Mouse (Mus musculus) layer of hippocampus, adult 6 months (tissue): ENCODE measurements around the gene Ap3b1. TPM values are rescaled to one million over a fixed set of nuclear protein-coding genes. Genes with fewer than 3 reads are reported as not detected.

Experiments used
- long read RNA-seq, 2 experiments: library from polyadenylated mRNA; unstranded; transcript quantifications; one replicate each; pipeline ENCODE4 v2.0.0; 2019 to 2020
- microRNA-seq: library from miRNA; unstranded; fragments of <30 nt; microRNA quantifications from one replicate; pipeline ENCODE4 v1.2.0, GENCODE M21; 2020
- polyA plus RNA-seq: library from polyadenylated mRNA; unstranded; fragments of <200 nt; fragmentation: Nextera tagmentation; gene quantifications from 2 replicates; pipeline ENCODE4 v1.2.3, GENCODE M21; 2021

Gene Ap3b1
- 25.3 and 25.7 TPM in 2 replicates for polyA plus RNA-seq
- long read RNA-seq, experiment 1, full-length matches to known transcripts: 1 of 48 reads
- long read RNA-seq, experiment 1, partial matches to known transcripts: 42 of 48 reads
- long read RNA-seq, experiment 1, other reads (novel, unspliced or antisense): 5 of 48 reads
- long read RNA-seq, experiment 2, full-length matches to known transcripts: 56 of 168 reads
- long read RNA-seq, experiment 2, partial matches to known transcripts: 59 of 168 reads
- long read RNA-seq, experiment 2, other reads (novel, unspliced or antisense): 53 of 168 reads

GRCm38 (mm10) chr13:94358401-94359265, at the start of gene Ap3b1:
Gene Ap3b1 (plus strand): TSS chr13:94358960.

Small RNAs within 50 kb of the gene (microRNA-seq; reads per million reads assigned to microRNA genes)
- not detected for gene Gm25109

Other genes with a start within 250 kb of the Ap3b1 start
- 111 and 116 TPM in 2 replicates for gene Scamp1, start 73.1 kb upstream of the Ap3b1 start, polyA plus RNA-seq